Mouse (Mus musculus): ENCODE measurements around the gene Gm42906.

Gm42906 gene

GRCm38 (mm10) chr5:151299576-151299975 lies 128.4 kb downstream of the Gm42906 start:
- DNase-seq (ENCODE audit: low spot score in 2 of 2): no peak

- DNase-seq (ENCODE audit: low spot score in 2 of 2): no peak
These were observed 129.6 kb downstream of the Gm42906 start for GRCm38 (mm10) chr5:151298371-151298770.

- DNase-seq (ENCODE audit: low spot score in 2 of 2): no peak
These were observed 131.7 kb downstream of the Gm42906 start for GRCm38 (mm10) chr5:151296244-151296643.

- no peak for DNase-seq (ENCODE audit: low spot score in 2 of 2)
These were observed 134.4 kb downstream of the Gm42906 start for GRCm38 (mm10) chr5:151293591-151293990.

GRCm38 (mm10) chr5:151292310-151292709 lies 135.7 kb downstream of the Gm42906 start:
- DNase-seq (ENCODE audit: low spot score in 2 of 2): no peak

GRCm38 (mm10) chr5:151286331-151286730 lies 141.6 kb downstream of the Gm42906 start:
- DNase-seq (ENCODE audit: low spot score in 2 of 2): no peak

GRCm38 (mm10) chr5:151279531-151279930 lies 148.4 kb downstream of the Gm42906 start:
- no peak for DNase-seq (ENCODE audit: low spot score in 2 of 2)

GRCm38 (mm10) chr5:151277927-151278326 lies 150.0 kb downstream of the Gm42906 start:
- no peak for DNase-seq (ENCODE audit: low spot score in 2 of 2)

- DNase-seq (ENCODE audit: low spot score in 2 of 2): no peak
These were observed 152.0 kb downstream of the Gm42906 start for GRCm38 (mm10) chr5:151275986-151276385.

- DNase-seq (ENCODE audit: low spot score in 2 of 2): no peak
These were observed 153.7 kb downstream of the Gm42906 start for GRCm38 (mm10) chr5:151274265-151274664.

GRCm38 (mm10) chr5:151270815-151271214 lies 157.1 kb downstream of the Gm42906 start:
- no peak for DNase-seq (ENCODE audit: low spot score in 2 of 2)

- no peak for DNase-seq (ENCODE audit: low spot score in 2 of 2)
These were observed 160.9 kb downstream of the Gm42906 start for GRCm38 (mm10) chr5:151266896-151267634.

- DNase-seq (ENCODE audit: low spot score in 2 of 2): no peak
These were observed 166.4 kb downstream of the Gm42906 start for GRCm38 (mm10) chr5:151261558-151261957.

- no peak for DNase-seq (ENCODE audit: low spot score in 2 of 2)
These were observed 175.8 kb downstream of the Gm42906 start for GRCm38 (mm10) chr5:151252213-151252612.

- no peak for DNase-seq (ENCODE audit: low spot score in 2 of 2)
These were observed 176.3 kb downstream of the Gm42906 start for GRCm38 (mm10) chr5:151251656-151252055.

- DNase-seq (ENCODE audit: low spot score in 2 of 2): no peak
These were observed 179.0 kb downstream of the Gm42906 start for GRCm38 (mm10) chr5:151248671-151249620.

- no peak for DNase-seq (ENCODE audit: low spot score in 2 of 2)
These were observed 179.9 kb downstream of the Gm42906 start for GRCm38 (mm10) chr5:151248084-151248483.

- no peak for DNase-seq (ENCODE audit: low spot score in 2 of 2)
These were observed 180.7 kb downstream of the Gm42906 start for GRCm38 (mm10) chr5:151247115-151247875.

GRCm38 (mm10) chr5:151246287-151246686 lies 181.7 kb downstream of the Gm42906 start:
- no peak for DNase-seq (ENCODE audit: low spot score in 2 of 2)

GRCm38 (mm10) chr5:151245571-151245970 lies 182.4 kb downstream of the Gm42906 start:
- no peak for DNase-seq (ENCODE audit: low spot score in 2 of 2)

- no peak for DNase-seq (ENCODE audit: low spot score in 2 of 2)
These were observed 189.2 kb downstream of the Gm42906 start for GRCm38 (mm10) chr5:151238730-151239129.

GRCm38 (mm10) chr5:151236411-151236810 lies 191.6 kb downstream of the Gm42906 start:
- no peak for DNase-seq (ENCODE audit: low spot score in 2 of 2)

Data from frontal cortex, postnatal 25 days (tissue).